Mouse (Mus musculus): ENCODE measurements around the gene Faap24. TPM values are rescaled to one million over a fixed set of nuclear protein-coding genes. Genes with fewer than 3 reads are reported as not detected.

Faap24 gene
- polyA plus RNA-seq, 1 experiment from 2014 or later = 19.6 TPM

- ATAC-seq (ENCODE audit: insufficient number of reproducible peaks, low FRiP score, low TSS enrichment, low read depth) (no peak), DNase-seq (ENCODE audit: low spot score) (no peak)
- peak overlapping the region; percentile 56 for H3K4me3 ChIP-seq (ENCODE audit: low read depth, low read length)
- peak overlapping the region; percentile 55 for H3K4me2 ChIP-seq (ENCODE audit: low read depth, severe bottlenecking)
- peaks cover 8% of the 10 kb centered on the region; the same call in 1 of the 2 replicates for H3K36me3 ChIP-seq (ENCODE audit: control insufficient read depth, insufficient read depth, low read length)
- H3K27me3 ChIP-seq (ENCODE audit: control insufficient read depth, insufficient read depth, low read length) = no peaks in the 10 kb centered on the region
- H3K9ac ChIP-seq (ENCODE audit: low read length) = peak overlapping the region; percentile 55; the same call in 1 of the 2 replicates
- H3K9me3 ChIP-seq (ENCODE audit: control insufficient read depth, low read length) = no peaks in the 10 kb centered on the region
- peaks cover 7% of the 10 kb centered on the region; the same call in 1 of the 2 replicates for H3K4me1 ChIP-seq (ENCODE audit: control insufficient read depth, insufficient read depth, low read length)
- no peak overlapping the region for H3K27ac ChIP-seq (replicated peaks; ENCODE audit: low read depth, low read length)
- WGBS = 16% methylated on average over 17 of the region's 17 CpGs
Measured at GRCm38 (mm10) chr7:35395734-35396456, 741 bp downstream of the Faap24 start.

- Histone ChIP-seq H3K9me3 (ENCODE audit: control insufficient read depth, low read length) (no peaks in the 10 kb centered on the region), H3K4me1 (ENCODE audit: control insufficient read depth, insufficient read depth, low read length) (peaks cover 7% of the 10 kb centered on the region; the same call in 1 of the 2 replicates), H3K9ac (ENCODE audit: low read length) (no peak overlapping the region), H3K4me3 (ENCODE audit: low read depth, low read length) (no peak overlapping the region), H3K36me3 (ENCODE audit: control insufficient read depth, insufficient read depth, low read length) (peaks cover 5% of the 10 kb centered on the region; the same call in 1 of the 2 replicates), H3K4me2 (ENCODE audit: low read depth, severe bottlenecking) (no peak overlapping the region), H3K27me3 (ENCODE audit: control insufficient read depth, insufficient read depth, low read length) (no peaks in the 10 kb centered on the region), H3K27ac (replicated peaks; ENCODE audit: low read depth, low read length) (no peak overlapping the region)
- DNase-seq (ENCODE audit: low spot score) (peak; percentile 47), ATAC-seq (ENCODE audit: insufficient number of reproducible peaks, low FRiP score, low TSS enrichment, low read depth) (no peak)
- 63% methylated on average over 5 of the region's 5 CpGs for WGBS
Measured at GRCm38 (mm10) chr7:35392935-35393334, 3.7 kb downstream of the Faap24 start.

- ATAC-seq (ENCODE audit: insufficient number of reproducible peaks, low FRiP score, low TSS enrichment, low read depth) = no peak
- Histone ChIP-seq H3K36me3 (ENCODE audit: control insufficient read depth, insufficient read depth, low read length) (peaks cover 2% of the 10 kb centered on the region; the same call in 1 of the 2 replicates), H3K4me3 (ENCODE audit: low read depth, low read length) (no peak overlapping the region), H3K27me3 (ENCODE audit: control insufficient read depth, insufficient read depth, low read length) (no peaks in the 10 kb centered on the region), H3K4me1 (ENCODE audit: control insufficient read depth, insufficient read depth, low read length) (no peaks in the 10 kb centered on the region), H3K9me3 (ENCODE audit: control insufficient read depth, low read length) (no peaks in the 10 kb centered on the region), H3K9ac (ENCODE audit: low read length) (no peak overlapping the region), H3K27ac (replicated peaks; ENCODE audit: low read depth, low read length) (no peak overlapping the region), H3K4me2 (ENCODE audit: low read depth, severe bottlenecking) (no peak overlapping the region)
- WGBS = 74% methylated on average over 6 of the region's 6 CpGs
- no peak for DNase-seq (ENCODE audit: low spot score)
Measured at GRCm38 (mm10) chr7:35388694-35389093, 7.9 kb downstream of the Faap24 start.

DNA sequence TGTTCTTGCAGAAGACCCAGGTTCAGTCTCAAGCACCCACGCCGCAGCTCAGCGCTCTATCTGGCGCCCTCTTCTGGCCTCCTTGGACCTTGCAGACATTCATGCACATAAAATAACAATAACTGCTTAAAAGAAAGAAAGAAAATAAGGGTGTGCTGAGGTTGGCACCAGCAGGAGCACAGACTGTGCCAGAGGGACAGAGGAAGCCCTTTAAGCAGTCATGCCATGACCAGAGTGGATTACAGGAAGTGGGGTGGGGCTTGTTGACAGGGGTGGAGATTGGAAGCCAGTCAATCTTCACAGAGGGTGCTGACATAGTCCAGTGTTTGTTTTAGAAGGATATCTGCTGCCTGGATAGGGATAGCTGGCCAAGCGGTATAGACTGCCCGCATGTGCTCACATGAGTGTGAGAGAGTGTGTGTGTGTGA lies 10.1 kb downstream of the Faap24 start:
- no peaks in the 10 kb centered on the region for H3K4me1 ChIP-seq (ENCODE audit: control insufficient read depth, insufficient read depth, low read length)
- no peak overlapping the region for H3K27ac ChIP-seq (replicated peaks; ENCODE audit: low read depth, low read length)
- DNase-seq (ENCODE audit: low spot score) (no peak), ATAC-seq (ENCODE audit: insufficient number of reproducible peaks, low FRiP score, low TSS enrichment, low read depth) (no peak)
- 73% methylated on average over 6 of the region's 6 CpGs for WGBS
- H3K9ac ChIP-seq (ENCODE audit: low read length) = no peak overlapping the region
- H3K36me3 ChIP-seq (ENCODE audit: control insufficient read depth, insufficient read depth, low read length) = no peaks in the 10 kb centered on the region
- H3K9me3 ChIP-seq (ENCODE audit: control insufficient read depth, low read length) = no peaks in the 10 kb centered on the region
- H3K27me3 ChIP-seq (ENCODE audit: control insufficient read depth, insufficient read depth, low read length) = no peaks in the 10 kb centered on the region
- no peak overlapping the region for H3K4me3 ChIP-seq (ENCODE audit: low read depth, low read length)
- no peak overlapping the region for H3K4me2 ChIP-seq (ENCODE audit: low read depth, severe bottlenecking)

DNA sequence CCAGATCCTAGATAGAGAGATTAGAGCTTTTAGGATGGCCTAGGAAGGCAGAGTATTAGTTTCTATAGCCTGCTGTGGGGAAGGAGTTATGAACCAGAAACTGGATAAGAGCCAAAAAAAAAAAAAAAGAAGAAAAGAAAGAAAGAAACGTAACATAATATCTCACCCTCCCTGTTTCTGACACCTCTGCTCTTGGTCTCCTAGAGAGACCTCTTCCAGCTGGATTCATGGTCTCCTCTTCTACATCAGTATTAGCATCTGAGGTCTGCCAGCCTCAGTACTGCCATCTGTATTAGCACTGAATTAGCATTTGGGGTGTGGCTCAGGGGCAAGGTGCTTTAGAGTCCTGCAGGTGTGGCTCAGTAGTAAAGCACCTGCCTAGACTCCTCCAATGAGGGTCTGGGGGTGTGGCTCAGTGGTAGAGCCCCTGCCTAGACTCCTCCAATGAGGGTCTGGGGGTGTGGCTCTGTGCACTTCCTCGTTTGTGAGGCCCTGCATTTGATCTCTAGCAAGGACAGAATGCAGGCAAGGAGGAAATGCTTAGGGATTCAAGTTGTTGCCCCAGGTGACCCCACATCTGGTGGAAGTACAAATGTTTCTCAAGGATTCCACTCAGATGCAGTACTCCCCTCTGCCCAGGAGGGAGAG lies 13.8 kb downstream of the Faap24 start:
- H3K9ac ChIP-seq (ENCODE audit: low read length) = no peak overlapping the region
- no peak for DNase-seq (ENCODE audit: low spot score)
- WGBS = 47% methylated on average over 2 of the region's 2 CpGs
- no peak overlapping the region for H3K4me2 ChIP-seq (ENCODE audit: low read depth, severe bottlenecking)
- H3K4me3 ChIP-seq (ENCODE audit: low read depth, low read length) = no peak overlapping the region
- no peaks in the 10 kb centered on the region for H3K4me1 ChIP-seq (ENCODE audit: control insufficient read depth, insufficient read depth, low read length)
- no peak overlapping the region for H3K27ac ChIP-seq (replicated peaks; ENCODE audit: low read depth, low read length)
- ATAC-seq (ENCODE audit: insufficient number of reproducible peaks, low FRiP score, low TSS enrichment, low read depth) = no peak
- H3K36me3 ChIP-seq (ENCODE audit: control insufficient read depth, insufficient read depth, low read length) = no peaks in the 10 kb centered on the region
- H3K9me3 ChIP-seq (ENCODE audit: control insufficient read depth, low read length) = no peaks in the 10 kb centered on the region
- no peaks in the 10 kb centered on the region for H3K27me3 ChIP-seq (ENCODE audit: control insufficient read depth, insufficient read depth, low read length)

GRCm38 (mm10) chr7:35381861-35382260 lies 14.8 kb downstream of the Faap24 start:
- ATAC-seq (ENCODE audit: insufficient number of reproducible peaks, low FRiP score, low TSS enrichment, low read depth) (no peak), DNase-seq (ENCODE audit: low spot score) (no peak)

GRCm38 (mm10) chr7:35380351-35380750 lies 16.3 kb downstream of the Faap24 start:
- DNase-seq (ENCODE audit: low spot score) (no peak), ATAC-seq (ENCODE audit: insufficient number of reproducible peaks, low FRiP score, low TSS enrichment, low read depth) (no peak)
- Histone ChIP-seq H3K27me3 (ENCODE audit: control insufficient read depth, insufficient read depth, low read length) (no peaks in the 10 kb centered on the region), H3K27ac (replicated peaks; ENCODE audit: low read depth, low read length) (no peak overlapping the region), H3K36me3 (ENCODE audit: control insufficient read depth, insufficient read depth, low read length) (no peaks in the 10 kb centered on the region), H3K4me3 (ENCODE audit: low read depth, low read length) (no peak overlapping the region), H3K9ac (ENCODE audit: low read length) (no peak overlapping the region), H3K4me1 (ENCODE audit: control insufficient read depth, insufficient read depth, low read length) (no peaks in the 10 kb centered on the region), H3K9me3 (ENCODE audit: control insufficient read depth, low read length) (no peaks in the 10 kb centered on the region), H3K4me2 (ENCODE audit: low read depth, severe bottlenecking) (no peak overlapping the region)
- 97% methylated on average over 8 of the region's 8 CpGs for WGBS

More at GRCm38 (mm10) chr7:35381861-35382260, 14.8 kb downstream of the Faap24 start:
- WGBS = 62% methylated on average over 14 of the region's 16 CpGs
- no peaks in the 10 kb centered on the region for H3K27me3 ChIP-seq (ENCODE audit: control insufficient read depth, insufficient read depth, low read length)
- H3K4me1 ChIP-seq (ENCODE audit: control insufficient read depth, insufficient read depth, low read length) = no peaks in the 10 kb centered on the region
- H3K9me3 ChIP-seq (ENCODE audit: control insufficient read depth, low read length) = no peaks in the 10 kb centered on the region
- no peak overlapping the region for H3K9ac ChIP-seq (ENCODE audit: low read length)
- no peak overlapping the region for H3K27ac ChIP-seq (replicated peaks; ENCODE audit: low read depth, low read length)
- no peak overlapping the region for H3K4me3 ChIP-seq (ENCODE audit: low read depth, low read length)
- no peaks in the 10 kb centered on the region for H3K36me3 ChIP-seq (ENCODE audit: control insufficient read depth, insufficient read depth, low read length)
- no peak overlapping the region for H3K4me2 ChIP-seq (ENCODE audit: low read depth, severe bottlenecking)

DNA sequence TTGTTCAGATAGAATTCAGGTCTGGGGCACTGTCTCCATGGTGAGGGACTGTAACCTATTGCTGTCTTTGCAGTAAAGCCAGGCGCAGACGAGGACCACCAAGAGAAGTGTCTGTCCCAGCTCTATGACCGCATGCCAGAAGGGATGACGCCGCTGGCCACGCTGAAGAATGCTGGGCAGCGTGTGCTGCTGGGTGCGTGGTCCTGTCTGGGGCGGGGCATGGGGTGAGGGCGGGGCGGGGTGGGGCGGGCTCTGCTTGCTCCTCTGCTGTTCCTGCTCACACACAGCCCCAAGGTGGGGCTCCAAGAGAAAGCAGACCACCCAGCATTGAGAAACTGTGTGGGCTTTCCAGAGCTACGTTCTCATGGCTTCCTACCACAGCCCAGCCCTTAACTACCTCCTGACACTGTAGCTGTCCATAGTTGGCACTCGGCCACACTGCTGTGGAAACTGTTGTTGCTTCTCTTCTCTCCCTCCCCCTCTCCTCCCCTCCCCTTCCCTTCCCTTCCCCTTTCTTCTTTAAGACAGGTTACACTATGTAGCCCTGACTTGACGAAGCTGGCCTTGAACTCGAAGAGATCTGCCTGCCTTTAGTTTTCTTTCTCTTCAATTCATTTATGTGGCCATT lies 17.0 kb downstream of the Faap24 start:
- Histone ChIP-seq H3K9me3 (ENCODE audit: control insufficient read depth, low read length) (no peaks in the 10 kb centered on the region), H3K4me3 (ENCODE audit: low read depth, low read length) (no peak overlapping the region), H3K4me1 (ENCODE audit: control insufficient read depth, insufficient read depth, low read length) (no peaks in the 10 kb centered on the region), H3K4me2 (ENCODE audit: low read depth, severe bottlenecking) (no peak overlapping the region), H3K27me3 (ENCODE audit: control insufficient read depth, insufficient read depth, low read length) (no peaks in the 10 kb centered on the region), H3K27ac (replicated peaks; ENCODE audit: low read depth, low read length) (no peak overlapping the region), H3K9ac (ENCODE audit: low read length) (no peak overlapping the region), H3K36me3 (ENCODE audit: control insufficient read depth, insufficient read depth, low read length) (no peaks in the 10 kb centered on the region)
- WGBS = 49% methylated on average over 16 of the region's 16 CpGs
- no peak for DNase-seq (ENCODE audit: low spot score)
- no peak for ATAC-seq (ENCODE audit: insufficient number of reproducible peaks, low FRiP score, low TSS enrichment, low read depth)
